Mouse (Mus musculus): ENCODE results near the gene Elmo1. TPM values are rescaled to one million over a fixed set of nuclear protein-coding genes. Genes with fewer than 3 reads are reported as not detected.

Gene Elmo1
- total RNA-seq, 2 experiments from 2014 or later = 27.4 to 27.9 TPM

DNA sequence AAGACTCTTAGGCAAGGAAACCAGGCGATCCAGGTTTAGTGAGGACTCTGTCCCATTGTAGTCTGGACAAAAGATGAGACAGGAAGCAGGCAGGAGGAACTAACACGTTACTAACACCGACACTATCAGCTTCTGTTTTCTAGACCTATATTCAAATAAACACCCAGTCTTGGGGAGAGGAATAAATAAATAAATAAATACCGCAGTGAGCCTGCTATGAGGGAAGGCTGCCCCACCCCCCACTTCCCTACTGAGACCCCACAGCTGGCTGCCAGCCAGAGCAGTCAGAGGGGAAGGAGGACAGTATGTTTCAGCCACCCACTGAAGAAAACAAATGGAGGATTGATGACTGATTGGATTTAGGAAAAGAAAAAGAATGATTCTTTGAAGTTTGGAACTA, 9.2 kb downstream of the Elmo1 start:
- H3K4me3 ChIP-seq = no peak overlapping the region
- no peak for TF ChIP-seq CTCF (conservative IDR thresholded peaks at IDR 0.05)

DNA sequence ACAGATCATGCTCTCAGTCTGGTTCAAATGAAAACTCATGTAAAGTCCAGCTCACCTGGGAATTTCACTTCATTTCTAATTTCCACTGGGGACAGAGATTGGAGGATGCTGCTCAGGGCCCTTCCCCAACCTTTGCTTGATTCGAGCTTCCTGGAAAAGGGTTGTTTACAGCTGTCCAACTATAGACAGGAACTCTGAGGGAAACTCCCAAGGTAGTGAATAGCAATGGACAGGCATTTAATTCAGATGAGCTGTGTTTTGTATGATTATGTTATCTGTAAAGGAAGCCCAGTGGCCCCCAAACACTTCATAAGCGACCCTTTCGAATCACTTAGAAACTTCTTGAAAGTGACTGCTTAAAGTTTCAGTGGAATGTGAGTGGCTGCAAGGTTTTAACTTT, 10.0 kb downstream of the Elmo1 start:
- H3K27ac ChIP-seq = no peak overlapping the region
- no peak for TF ChIP-seq CTCF (conservative IDR thresholded peaks at IDR 0.05)
- H3K4me3 ChIP-seq = no peak overlapping the region
- no peak for DNase-seq (ENCODE audit: low spot score in 2 of 2)

More for the DNA sequence above, 9.2 kb downstream of the Elmo1 start:
- H3K27ac ChIP-seq = no peak overlapping the region
- no peak for DNase-seq (ENCODE audit: low spot score in 2 of 2)

DNA sequence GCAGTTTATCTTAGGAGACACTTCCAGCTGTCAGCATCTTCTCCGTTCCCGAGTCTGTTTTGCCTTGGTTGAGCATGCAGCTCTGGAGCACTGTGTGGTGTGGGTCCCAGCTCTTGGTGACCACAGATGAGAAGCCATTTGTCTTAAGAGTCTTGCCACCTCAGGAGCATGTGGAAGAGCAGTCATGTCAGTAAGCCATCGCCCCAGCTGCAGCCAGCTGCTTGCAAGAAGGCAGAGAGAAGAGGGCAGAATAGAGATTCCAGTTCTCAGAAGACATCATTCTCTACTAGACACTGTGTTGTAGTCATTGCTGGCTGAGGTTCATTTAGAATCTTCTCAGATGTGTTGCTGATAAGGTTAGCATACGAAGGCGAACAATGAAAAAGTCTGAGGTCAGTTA, 11.3 kb downstream of the Elmo1 start:
- no peak for DNase-seq (ENCODE audit: low spot score in 2 of 2)
- TF ChIP-seq CTCF (conservative IDR thresholded peaks at IDR 0.05) = no peak
- no peak overlapping the region for H3K27ac ChIP-seq
- H3K4me3 ChIP-seq = no peak overlapping the region

DNA sequence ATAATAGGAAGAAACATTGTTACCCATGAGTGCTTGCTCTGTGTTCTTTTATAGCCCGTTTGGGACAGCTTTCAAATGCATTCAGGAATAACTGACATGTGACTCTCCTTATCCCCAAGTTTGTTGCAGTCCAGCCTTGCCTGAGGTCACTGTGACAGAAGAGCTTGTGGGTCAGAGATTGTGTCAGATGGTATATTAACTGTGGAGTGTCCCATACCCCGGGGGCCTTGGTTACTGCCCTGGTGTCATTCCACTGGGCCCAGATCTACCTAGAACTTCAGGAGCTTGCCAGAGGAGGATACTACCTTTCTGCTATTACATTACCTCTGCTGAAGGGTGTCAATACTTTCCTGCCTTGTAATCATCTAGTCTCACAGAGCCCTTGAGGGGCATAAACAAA, 14.4 kb downstream of the Elmo1 start:
- no peak for TF ChIP-seq CTCF (conservative IDR thresholded peaks at IDR 0.05)
- no peak overlapping the region for H3K4me3 ChIP-seq
- DNase-seq (ENCODE audit: low spot score in 2 of 2) = no peak
- no peak overlapping the region for H3K27ac ChIP-seq

DNA sequence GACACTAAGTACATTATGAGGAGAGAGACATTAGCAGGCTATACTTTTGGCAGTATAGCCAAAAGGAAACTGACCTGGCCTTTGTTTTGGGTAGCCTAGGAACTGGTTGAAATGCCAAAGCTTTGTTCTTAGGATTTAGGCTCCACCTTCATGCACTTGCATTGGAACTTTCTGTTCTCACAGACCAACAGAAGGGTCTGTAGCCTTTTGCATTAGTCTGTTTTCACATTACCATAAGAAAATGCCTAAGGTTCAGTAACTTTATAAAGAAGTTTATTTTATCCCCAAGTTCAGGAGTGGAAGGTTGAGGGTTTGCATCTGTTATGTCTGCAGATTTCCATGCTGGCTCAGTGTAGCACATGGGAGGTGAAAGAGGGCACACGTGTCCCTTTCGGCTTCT, 15.6 kb downstream of the Elmo1 start:
- DNase-seq (ENCODE audit: low spot score in 2 of 2) = no peak
- TF ChIP-seq CTCF (conservative IDR thresholded peaks at IDR 0.05) = no peak
- Histone ChIP-seq H3K27ac (no peak overlapping the region), H3K4me3 (no peak overlapping the region)

DNA sequence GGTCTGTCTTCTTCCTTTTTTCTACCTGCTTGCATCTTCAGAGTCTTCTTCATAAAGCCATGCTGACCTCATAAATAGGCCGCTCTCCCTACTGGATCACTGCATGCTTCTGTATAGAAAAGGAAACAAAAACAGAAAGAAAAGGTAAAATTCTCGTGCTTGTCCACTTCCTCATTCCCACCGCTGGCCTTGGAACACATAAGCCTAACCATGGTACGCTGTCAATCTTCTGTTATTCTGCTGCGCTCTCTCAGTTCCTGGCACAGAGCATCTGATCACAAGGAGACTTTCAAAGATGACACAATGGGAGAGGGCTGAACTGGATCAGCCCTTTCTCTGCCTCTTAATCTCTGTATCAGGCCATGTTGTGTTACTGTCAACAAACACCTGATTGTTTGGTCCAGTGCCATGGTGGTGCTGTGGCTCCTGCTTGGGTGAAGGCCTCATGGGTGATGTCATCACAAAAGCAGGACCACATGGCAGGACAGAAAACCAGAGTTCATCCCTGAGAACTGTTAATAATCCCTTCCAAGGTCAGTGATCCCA, 17.6 kb downstream of the Elmo1 start:
- no peak for DNase-seq (ENCODE audit: low spot score in 2 of 2)

DNA sequence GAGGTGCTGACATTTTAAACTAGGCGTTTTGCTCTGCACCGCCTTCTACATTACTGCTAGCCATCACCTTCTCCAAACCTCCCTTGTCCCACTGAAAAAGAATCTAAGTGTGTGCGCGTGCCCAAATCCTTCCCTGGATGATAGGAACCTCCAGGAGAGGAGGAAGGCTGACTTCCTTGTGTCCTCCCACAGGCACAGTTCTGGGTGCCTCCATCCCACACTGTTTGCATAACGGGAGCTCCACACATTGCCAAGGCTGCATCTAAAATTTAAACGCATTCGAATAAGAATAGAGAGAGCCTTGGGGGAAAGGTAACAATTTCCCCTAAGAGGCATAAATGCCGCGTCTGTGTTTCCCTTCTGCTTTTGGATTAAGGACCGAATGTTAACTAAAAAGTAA, 18.6 kb downstream of the Elmo1 start:
- no peak overlapping the region; the same call in 1 of the 2 replicates for H3K4me3 ChIP-seq
- DNase-seq (ENCODE audit: low spot score in 2 of 2) = peak in 1 of 2 experiments; percentile 19
- no peak for TF ChIP-seq CTCF (conservative IDR thresholded peaks at IDR 0.05)
- H3K27ac ChIP-seq = no peak overlapping the region

More for the DNA sequence above, 17.6 kb downstream of the Elmo1 start:
- Histone ChIP-seq H3K27ac (no peak overlapping the region; the same call in 1 of the 2 replicates), H3K4me3 (no peak overlapping the region)
- TF ChIP-seq CTCF (conservative IDR thresholded peaks at IDR 0.05) = no peak

DNA sequence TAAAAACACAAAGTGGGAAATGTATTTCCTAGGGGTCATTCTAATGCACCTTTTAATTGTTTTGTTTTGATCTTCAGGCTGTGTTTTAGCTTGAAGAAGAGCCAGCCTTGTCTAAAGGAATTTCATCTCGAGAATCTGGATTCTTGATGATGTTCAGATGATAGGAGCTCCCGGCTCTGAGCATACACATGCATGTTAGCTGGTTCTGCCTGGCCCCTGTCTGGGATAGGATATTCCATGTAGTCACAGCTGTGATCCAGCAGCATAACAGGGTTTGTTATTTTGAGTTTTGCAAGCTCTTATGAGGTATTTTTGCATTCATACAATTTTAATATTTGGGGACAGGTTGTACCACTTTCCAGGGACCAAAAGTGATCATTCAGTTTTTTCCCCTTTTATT, 19.1 kb downstream of the Elmo1 start:
- no peak overlapping the region for H3K27ac ChIP-seq
- no peak for DNase-seq (ENCODE audit: low spot score in 2 of 2)
- TF ChIP-seq CTCF (conservative IDR thresholded peaks at IDR 0.05) = no peak
- no peak overlapping the region for H3K4me3 ChIP-seq

DNA sequence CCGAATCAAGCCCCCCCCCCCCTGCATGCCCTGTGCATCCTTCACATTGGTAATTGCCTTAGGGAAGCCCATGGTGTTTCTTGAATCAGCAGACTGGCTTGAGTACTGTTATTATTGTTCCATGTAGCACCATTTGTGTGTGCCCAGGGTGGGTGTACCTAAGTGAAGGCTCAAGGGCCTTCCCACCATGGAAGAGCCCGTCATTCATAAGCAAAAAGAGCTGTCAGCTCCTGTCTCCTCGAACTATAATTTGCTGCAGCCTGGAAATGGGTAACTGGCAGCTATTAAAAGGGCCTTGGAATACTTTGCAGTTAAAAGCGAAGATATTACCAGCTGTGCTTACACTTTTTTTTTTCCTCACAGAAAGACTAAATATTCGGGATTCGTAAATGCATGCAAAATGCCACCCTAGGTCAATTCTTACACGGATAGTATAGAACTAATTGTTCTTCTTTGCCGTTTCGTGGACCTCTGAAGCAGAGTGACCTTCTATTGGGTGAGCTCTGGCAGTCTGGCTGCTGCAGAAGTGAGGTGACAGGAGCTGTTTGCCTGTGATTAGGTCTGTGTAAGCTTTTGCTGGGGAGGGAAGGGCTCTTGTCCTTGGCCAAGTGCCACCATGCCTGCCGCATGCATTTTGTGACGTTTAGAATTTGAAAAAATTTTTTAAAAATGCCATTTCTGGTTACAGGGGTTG, 19.7 kb downstream of the Elmo1 start:
- no peak overlapping the region for H3K27ac ChIP-seq

DNA sequence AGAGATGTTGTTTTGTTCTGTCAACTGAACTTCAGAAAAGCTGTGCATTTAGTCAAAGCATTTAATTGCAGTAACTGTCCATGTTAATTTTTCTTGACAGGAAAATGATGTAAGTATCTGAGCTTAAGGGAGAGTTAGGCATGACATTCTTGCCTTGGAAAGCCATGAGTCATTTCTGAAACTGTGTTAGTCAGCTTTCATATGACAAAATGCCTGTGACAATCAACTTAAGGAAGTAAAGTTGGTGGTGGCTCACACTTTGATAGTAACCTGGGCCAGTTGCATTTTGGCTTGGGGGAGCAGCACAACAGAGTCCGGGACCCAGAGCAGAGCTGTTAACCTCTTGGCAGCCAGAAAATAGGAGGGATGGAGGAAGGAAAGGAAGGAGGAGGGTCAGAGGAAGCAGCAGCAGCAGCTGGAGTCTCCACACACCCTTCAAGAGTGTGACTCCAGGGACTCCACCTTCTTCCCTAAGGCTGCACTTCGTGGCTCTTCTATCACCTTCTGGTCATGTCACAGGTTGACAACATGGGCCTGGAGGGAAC, 20.9 kb downstream of the Elmo1 start:
- no peak for TF ChIP-seq CTCF (conservative IDR thresholded peaks at IDR 0.05)

More for the DNA sequence above, 19.7 kb downstream of the Elmo1 start:
- no peak overlapping the region for H3K4me3 ChIP-seq
- no peak for TF ChIP-seq CTCF (conservative IDR thresholded peaks at IDR 0.05)
- DNase-seq (ENCODE audit: low spot score in 2 of 2) = no peak

DNA sequence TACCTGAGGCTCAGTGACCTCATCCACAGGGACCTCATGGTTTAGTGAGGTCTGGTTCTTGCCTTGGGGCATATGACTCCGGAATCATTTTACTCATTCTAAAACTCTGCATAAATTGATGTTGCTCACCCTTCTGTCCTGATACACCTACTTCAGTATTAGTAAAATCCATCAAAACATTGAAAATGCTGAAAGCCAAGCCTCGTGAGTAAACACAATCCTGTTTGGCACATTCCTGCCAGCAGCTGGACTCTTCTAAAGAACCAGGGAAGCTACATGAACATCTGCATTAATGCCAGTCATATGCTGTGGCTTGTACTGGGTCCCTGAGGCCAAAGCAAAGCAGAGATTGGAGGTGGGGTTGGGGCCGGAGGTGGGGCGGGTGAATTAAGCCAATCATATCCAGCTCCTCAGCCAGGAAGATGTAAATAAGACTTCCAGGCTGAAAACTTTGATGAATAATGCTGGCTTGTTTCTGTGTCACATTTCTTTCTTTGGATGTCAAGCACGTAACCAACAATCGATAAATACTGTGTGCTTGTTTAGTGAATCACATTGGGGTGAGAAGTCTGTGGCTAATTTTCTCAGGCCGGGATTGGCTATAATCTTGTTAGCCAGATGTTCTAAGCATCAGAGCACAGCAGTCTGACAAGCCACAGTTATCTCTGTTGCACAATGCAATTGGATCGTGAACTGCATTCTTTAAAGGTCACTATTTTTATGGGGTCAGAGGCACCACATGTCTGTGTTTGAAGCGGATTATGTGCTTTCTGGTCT, 24.9 kb downstream of the Elmo1 start:
- Histone ChIP-seq H3K27ac (no peak overlapping the region), H3K4me3 (no peak overlapping the region)
- DNase-seq (ENCODE audit: low spot score in 2 of 2) = no peak
- TF ChIP-seq CTCF (conservative IDR thresholded peaks at IDR 0.05) = no peak

More for the DNA sequence above, 20.9 kb downstream of the Elmo1 start:
- no peak overlapping the region for H3K27ac ChIP-seq
- DNase-seq (ENCODE audit: low spot score in 2 of 2) = no peak
- H3K4me3 ChIP-seq = no peak overlapping the region

DNA sequence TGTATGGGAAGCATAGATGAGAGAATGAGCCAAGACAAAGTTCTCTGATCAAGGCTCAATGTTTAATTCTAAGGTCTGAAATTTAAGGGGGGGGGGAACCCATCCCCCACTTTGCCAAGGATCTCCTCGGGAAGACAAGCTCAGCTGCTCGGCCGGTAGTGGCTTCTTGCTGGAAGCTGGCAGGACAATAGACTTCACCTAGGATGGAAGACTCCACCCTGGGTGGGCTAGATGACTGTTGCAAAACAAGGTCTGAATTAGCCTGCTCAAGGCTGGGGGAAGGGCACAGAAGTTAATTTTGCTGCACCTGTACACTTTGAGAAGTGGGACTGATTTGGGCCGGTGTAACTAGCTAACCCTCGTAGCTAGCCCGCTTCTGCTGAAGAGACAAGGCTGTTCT, 25.6 kb downstream of the Elmo1 start:
- no peak overlapping the region for H3K27ac ChIP-seq
- DNase-seq (ENCODE audit: low spot score in 2 of 2) = no peak
- no peak for TF ChIP-seq CTCF (conservative IDR thresholded peaks at IDR 0.05)
- no peak overlapping the region for H3K4me3 ChIP-seq

DNA sequence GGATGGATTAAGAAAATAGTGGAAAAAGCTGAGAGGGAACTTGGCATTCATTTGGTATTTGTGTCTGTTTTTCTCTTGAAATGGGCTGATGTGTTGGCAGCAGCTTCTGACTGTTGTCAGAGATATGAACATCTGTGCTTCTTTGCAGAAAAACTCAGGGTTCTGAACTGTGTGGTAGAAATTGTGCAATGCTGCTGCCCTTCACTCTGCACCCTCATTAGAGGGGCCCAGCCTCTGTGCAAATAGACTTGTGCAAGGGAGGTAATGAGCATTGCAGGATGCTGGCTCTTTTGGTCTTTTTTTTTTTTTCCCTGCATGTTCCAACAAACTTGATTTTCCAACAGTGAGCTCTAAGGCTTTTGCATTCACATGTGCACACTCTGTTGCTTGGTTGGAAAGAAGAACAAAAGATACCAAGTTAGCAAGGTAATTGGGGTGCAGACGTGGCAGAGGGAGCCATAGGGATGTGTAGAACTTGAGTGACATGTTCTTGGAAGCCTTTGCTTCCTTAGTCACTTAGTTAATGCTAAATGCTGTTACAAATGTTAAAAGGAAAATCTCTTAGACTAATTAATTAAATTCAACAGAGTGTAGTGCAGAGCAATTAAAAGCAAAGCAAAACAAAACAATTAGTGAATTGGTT, 26.6 kb downstream of the Elmo1 start:
- peak overlapping the region; percentile 3; the same call in 1 of the 2 replicates for H3K27ac ChIP-seq

More for the DNA sequence above, 26.6 kb downstream of the Elmo1 start:
- no peak for TF ChIP-seq CTCF (conservative IDR thresholded peaks at IDR 0.05)
- DNase-seq (ENCODE audit: low spot score in 2 of 2) = peak in 1 of 2 experiments; percentile 13
- H3K4me3 ChIP-seq = no peak overlapping the region
